Mouse (Mus musculus) c-Kit-positive CD71-negative TER-119-negative erythroid progenitor cells, embryonic 14.5 days (primary cell): ENCODE results near the gene Pum1.

Experiments
- DNase-seq: peaks from one replicate; pipeline ENCODE4 v3.0.0-alpha.2; 2013; ENCODE audit warnings: low read depth

The Pum1 gene

GRCm38 (mm10) chr4:130726118-130726517 lies 63.0 kb downstream of the Pum1 start:
- no peak for DNase-seq

DNA sequence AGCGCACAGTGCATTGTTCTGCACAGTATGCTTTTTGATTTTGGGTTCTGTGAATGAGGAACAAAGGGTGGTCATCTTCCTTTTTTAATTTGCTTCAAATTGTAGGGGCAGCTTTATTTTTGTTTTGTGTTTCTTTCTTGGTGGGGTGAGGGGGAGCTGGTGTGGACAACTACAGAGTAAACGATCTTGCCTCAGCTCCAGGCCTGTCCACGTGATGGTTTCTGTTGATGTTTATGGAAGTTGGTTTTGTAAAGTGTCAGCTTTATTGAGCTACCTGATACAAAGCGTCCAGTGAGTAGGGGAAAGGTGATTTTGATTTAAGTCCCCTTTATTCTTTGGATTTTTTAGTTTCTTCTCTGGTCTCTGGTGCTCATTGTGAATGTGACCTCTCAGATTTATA lies 72.8 kb downstream of the Pum1 start:
- DNase-seq = no peak

DNA sequence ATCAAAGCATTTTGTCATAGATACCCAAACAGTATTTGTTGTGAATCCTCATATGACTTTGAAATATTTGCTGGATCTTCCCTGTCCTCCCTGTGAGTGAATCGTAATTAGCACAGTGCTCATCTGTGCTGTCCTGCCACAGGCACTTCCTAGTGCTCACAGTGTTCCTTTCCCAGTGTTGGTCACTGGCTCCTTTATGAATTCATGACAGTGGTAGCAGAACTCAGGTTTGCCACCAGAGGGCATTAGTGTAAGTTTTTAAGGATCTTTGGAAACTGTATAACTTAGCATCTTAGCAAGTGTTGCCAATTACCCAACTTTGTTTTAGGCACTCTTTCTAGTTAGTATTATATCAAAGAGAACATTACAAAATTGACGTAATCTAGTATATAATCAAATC lies 75.4 kb downstream of the Pum1 start:
- peak; percentile 46 for DNase-seq

DNA sequence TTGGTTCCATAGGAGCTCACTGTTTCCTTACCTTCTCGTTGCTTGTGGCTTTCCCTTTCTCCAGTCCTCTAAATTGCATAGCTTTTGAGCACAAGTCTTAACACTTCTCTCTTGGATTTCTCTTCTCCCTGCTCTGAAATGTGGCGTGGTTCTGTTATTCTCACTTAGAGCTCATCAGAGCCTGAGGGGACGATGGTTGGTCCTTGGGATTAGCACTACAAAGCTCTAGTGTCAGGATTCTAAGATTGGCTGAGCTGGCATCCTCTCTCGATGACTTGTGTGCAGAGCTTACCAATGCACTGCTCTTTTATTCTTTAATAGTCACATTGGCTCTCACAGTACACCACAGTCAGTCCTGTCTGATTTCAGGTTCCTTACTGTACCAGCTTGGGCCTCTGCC lies 80.9 kb downstream of the Pum1 start:
- no peak for DNase-seq

DNA sequence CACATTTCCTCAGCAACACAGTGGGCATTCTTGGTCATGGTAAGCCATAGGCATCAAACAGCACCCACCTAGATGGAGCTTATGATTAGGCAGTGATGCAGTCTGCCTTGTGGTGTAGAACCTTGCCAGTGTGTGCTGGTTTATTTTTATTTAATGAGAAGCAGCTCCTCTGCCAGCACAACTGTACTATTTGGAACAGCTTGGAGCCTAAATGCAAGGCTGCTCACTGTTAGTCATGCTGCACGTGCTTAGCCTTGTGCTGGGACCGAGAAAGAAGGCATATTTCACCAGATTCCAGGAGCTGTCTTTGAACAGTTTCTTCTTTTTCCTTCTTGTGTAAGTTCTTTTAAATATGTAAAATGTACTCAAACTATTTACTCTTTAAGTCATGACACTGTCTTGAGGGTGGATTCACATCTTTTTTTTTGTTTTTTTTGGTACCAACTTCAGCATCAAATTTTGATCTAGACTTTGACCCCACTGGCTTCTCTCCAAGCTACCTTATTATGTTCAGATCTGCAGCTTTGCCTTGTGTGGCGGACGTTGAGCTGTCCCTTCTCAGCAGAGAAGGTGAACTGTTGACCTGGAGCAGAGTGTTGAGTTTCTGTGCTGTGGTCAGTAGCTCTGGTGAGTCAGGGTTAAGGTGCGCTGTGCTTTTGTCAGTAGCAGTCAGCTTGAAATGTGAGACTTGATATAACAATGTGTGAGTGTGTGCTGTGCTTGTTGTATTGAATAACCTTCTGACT lies 82.6 kb downstream of the Pum1 start:
- no peak for DNase-seq

GRCm38 (mm10) chr4:130749566-130749965 lies 86.4 kb downstream of the Pum1 start:
- no peak for DNase-seq

DNA sequence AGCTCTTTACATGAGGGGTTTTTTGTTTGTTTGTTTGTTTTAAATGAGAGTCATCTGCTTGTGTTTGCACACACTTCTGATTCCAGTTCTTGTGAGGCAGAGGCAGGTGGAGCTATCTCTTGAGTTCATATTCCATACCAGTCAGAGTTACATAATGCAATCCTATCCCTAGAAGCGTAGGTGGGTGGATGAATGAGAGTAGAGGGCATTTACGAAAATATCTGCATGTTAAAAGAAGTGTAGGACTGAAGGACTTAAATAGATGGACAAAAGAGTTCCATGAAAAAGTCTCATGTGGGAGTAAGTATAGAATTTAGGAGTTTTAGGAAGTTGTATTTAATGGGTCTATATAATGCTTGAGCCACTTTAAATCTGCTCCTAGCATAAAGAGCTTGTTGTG lies 88.8 kb downstream of the Pum1 start:
- DNase-seq = no peak

- no peak for DNase-seq
These were observed 89.5 kb downstream of the Pum1 start for GRCm38 (mm10) chr4:130752591-130752990.

GRCm38 (mm10) chr4:130753755-130754154 lies 90.6 kb downstream of the Pum1 start:
- no peak for DNase-seq

- no peak for DNase-seq
These were observed 91.7 kb downstream of the Pum1 start for GRCm38 (mm10) chr4:130754776-130755175.

DNA sequence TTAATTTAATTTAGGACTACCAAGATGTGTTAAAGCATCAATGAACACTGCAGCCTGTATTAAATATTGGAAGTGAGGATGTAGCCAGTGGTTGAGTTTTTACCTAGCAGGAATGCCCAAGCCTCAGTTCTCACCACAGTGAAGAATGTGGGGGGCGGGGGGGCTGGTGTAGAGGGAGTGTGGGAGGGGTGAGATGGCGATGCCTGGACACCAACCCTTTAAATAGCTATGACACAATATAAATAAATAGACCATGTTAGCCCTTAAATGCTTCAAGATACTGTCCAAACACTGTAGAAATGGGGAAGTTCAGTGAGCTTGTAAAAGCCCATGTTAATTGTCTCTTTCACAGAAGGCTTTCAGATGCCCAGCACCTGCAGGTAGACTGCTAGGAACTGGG lies 96.8 kb downstream of the Pum1 start:
- DNase-seq = no peak

- no peak for DNase-seq
These were observed 98.7 kb downstream of the Pum1 start for GRCm38 (mm10) chr4:130761809-130762208.

- no peak for DNase-seq
These were observed 102.5 kb downstream of the Pum1 start for GRCm38 (mm10) chr4:130765399-130766160.

GRCm38 (mm10) chr4:130766387-130766786 lies 103.3 kb downstream of the Pum1 start:
- DNase-seq = no peak

- no peak for DNase-seq
These were observed 103.8 kb downstream of the Pum1 start for GRCm38 (mm10) chr4:130766926-130767325.

- no peak for DNase-seq
These were observed 110.8 kb downstream of the Pum1 start for GRCm38 (mm10) chr4:130773899-130774298.

GRCm38 (mm10) chr4:130774822-130775221 lies 111.7 kb downstream of the Pum1 start:
- DNase-seq = no peak

- DNase-seq = no peak
These were observed 114.5 kb downstream of the Pum1 start for GRCm38 (mm10) chr4:130777647-130778046.

- DNase-seq = no peak
These were observed 115.9 kb downstream of the Pum1 start for GRCm38 (mm10) chr4:130779037-130779436.

- no peak for DNase-seq
These were observed 119.4 kb downstream of the Pum1 start for GRCm38 (mm10) chr4:130782492-130782891.

GRCm38 (mm10) chr4:130784755-130785154 lies 121.6 kb downstream of the Pum1 start:
- DNase-seq = peak; percentile 50

GRCm38 (mm10) chr4:130787530-130787929 lies 124.4 kb downstream of the Pum1 start:
- no peak for DNase-seq

DNA sequence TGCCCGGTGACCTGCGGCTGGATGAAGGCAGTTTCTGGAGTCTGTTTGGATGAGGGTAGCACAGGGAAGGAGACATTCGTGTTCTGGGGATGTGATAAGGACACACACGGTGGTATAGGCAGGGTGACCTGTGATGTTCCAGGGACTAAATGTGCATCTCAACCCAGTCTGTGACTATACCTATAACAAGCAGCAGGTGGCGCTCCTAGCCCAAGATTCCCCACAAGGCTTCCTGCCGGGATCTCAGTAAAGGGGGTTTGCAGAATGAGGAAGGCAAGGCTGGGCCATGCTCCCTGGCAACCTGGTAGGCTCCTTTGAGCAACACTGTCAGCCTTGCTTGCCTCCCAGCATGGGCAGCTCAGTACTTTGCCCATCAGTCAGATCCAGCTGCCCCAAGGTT lies 127.1 kb downstream of the Pum1 start:
- DNase-seq = peak; percentile 86
